9 mouse cellular contexts compared by ENCODE assay signal in the genomic region with DNA sequence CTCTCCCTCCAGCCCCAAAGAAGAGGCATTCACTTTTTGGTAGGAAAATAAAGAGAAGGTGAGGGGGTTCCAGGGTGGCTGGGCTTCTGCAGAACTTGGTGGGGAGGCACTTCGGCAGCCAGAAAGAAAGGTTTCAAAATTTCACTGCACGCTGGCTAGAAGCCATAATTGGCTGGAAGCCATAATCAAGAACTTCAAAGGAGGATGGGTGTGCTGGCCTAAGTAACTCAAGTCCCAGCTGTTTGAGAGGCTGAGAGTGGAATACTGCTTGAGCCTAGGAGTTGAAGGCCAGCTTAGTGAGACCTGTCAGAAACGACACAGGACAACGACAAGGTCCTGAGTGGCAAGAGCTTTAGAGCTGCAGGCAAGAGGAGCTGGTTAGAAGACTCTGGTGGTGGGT.
A peak's percentile ranks its signal among the peaks of the same experiment; 100 is the strongest.
DNase-seq lines count a peak whose midpoint lies in the region; ATAC-seq and TF ChIP-seq lines count a peak whose summit lies in the region.
"Had no signal": no experiment of that assay in that cellular context is flagged by ENCODE, and none has a peak within 500 bp of the region (broad histone marks: within the 10 kb centered on the region; RNA-seq: fewer than 3 reads in every experiment).

No protein-coding gene starts in this region.

- no peaks in the 10 kb centered on the region for H3K9me3 ChIP-seq in heart, embryonic 10.5 days
- no peaks in the 10 kb centered on the region for H3K9me3 ChIP-seq in heart, embryonic 12.5 days (replicated peaks)
- no peaks in the 10 kb centered on the region for H3K9me3 ChIP-seq in embryonic facial prominence, embryonic 12.5 days
- H3K9me3 ChIP-seq in limb, embryonic 14.5 days (ENCODE audit: control insufficient read depth, low read length): no peaks in the 10 kb centered on the region

- no peak overlapping the region for H3K4me3 ChIP-seq in heart, embryonic 10.5 days
- H3K4me3 ChIP-seq in heart, embryonic 12.5 days: no peak overlapping the region
- no peak overlapping the region for H3K4me3 ChIP-seq in embryonic facial prominence, embryonic 12.5 days
- H3K4me3 ChIP-seq in limb, embryonic 14.5 days (replicated peaks; ENCODE audit: low read length): no peak overlapping the region

- no peaks in the 10 kb centered on the region for H3K36me3 ChIP-seq in heart, embryonic 10.5 days
- no peaks in the 10 kb centered on the region for H3K36me3 ChIP-seq in heart, embryonic 12.5 days
- H3K36me3 ChIP-seq in embryonic facial prominence, embryonic 12.5 days: no peaks in the 10 kb centered on the region
- no peaks in the 10 kb centered on the region for H3K36me3 ChIP-seq in limb, embryonic 14.5 days (ENCODE audit: control insufficient read depth, insufficient read depth, low read length)

- peak overlapping the region; percentile 22; the same call in 1 of the 2 replicates for H3K27ac ChIP-seq in heart, embryonic 10.5 days
- H3K27ac ChIP-seq in heart, embryonic 12.5 days (ENCODE audit: poor library complexity, severe bottlenecking): no peak overlapping the region
- peak overlapping the region; percentile 64 for H3K27ac ChIP-seq in embryonic facial prominence, embryonic 12.5 days
- peak overlapping the region; percentile 48; the same call in 1 of the 2 replicates for H3K27ac ChIP-seq in limb, embryonic 14.5 days (replicated peaks; ENCODE audit: low read depth, low read length)

- H3K4me2 ChIP-seq in heart, embryonic 12.5 days: no peak overlapping the region
- no peak overlapping the region for H3K4me2 ChIP-seq in embryonic facial prominence, embryonic 12.5 days (replicated peaks)
- H3K4me2 ChIP-seq in limb, embryonic 14.5 days (replicated peaks; ENCODE audit: low read depth, low read length, severe bottlenecking): 0 out of 2 replicates have a peak overlapping the region, but pooled peaks have one; percentile 6

- 63% methylated on average over 4 of the region's 4 CpGs for WGBS in heart, embryonic 10.5 days
- WGBS in heart, embryonic 12.5 days: 47% methylated on average over 4 of the region's 4 CpGs
- 31% methylated on average over 4 of the region's 4 CpGs for WGBS in embryonic facial prominence, embryonic 12.5 days
- WGBS in limb, embryonic 14.5 days: 11% methylated on average over 4 of the region's 4 CpGs

- peaks cover 76% of the 10 kb centered on the region for H3K27me3 ChIP-seq in heart, embryonic 10.5 days (ENCODE audit: insufficient read depth, poor library complexity, severe bottlenecking)
- H3K27me3 ChIP-seq in heart, embryonic 12.5 days (replicated peaks): peaks cover 73% of the 10 kb centered on the region
- H3K27me3 ChIP-seq in embryonic facial prominence, embryonic 12.5 days: no peaks in the 10 kb centered on the region
- H3K27me3 ChIP-seq in limb, embryonic 14.5 days (ENCODE audit: control insufficient read depth, insufficient read depth, low read length): no peaks in the 10 kb centered on the region

- peaks cover 19% of the 10 kb centered on the region for H3K4me1 ChIP-seq in heart, embryonic 10.5 days
- H3K4me1 ChIP-seq in heart, embryonic 12.5 days (replicated peaks): peaks cover 24% of the 10 kb centered on the region
- H3K4me1 ChIP-seq in embryonic facial prominence, embryonic 12.5 days: peaks cover 46% of the 10 kb centered on the region
- peaks cover 33% of the 10 kb centered on the region for H3K4me1 ChIP-seq in limb, embryonic 14.5 days (ENCODE audit: control insufficient read depth, insufficient read depth, low read length)

- no peak for ATAC-seq in heart, embryonic 12.5 days (ENCODE audit: insufficient number of reproducible peaks, low FRiP score)
- ATAC-seq in embryonic facial prominence, embryonic 12.5 days (ENCODE audit: insufficient number of reproducible peaks, insufficient read depth, low FRiP score, low TSS enrichment): no peak
- no peak for ATAC-seq in limb, embryonic 14.5 days (ENCODE audit: low FRiP score, low read depth)
- no peak for ATAC-seq in erythroblast, adult 5-6 weeks (replicated peaks; ENCODE audit: low FRiP score, poor library complexity, severe bottlenecking)

- no peak for TF ChIP-seq POLR2A in limb, embryonic 14.5 days (IDR thresholded peaks at IDR 0.05; ENCODE audit: borderline replicate concordance, extremely low read depth, insufficient read depth, insufficient read length)

- no peak overlapping the region for H3K9ac ChIP-seq in heart, embryonic 12.5 days
- no peak overlapping the region for H3K9ac ChIP-seq in embryonic facial prominence, embryonic 12.5 days
- no peak overlapping the region for H3K9ac ChIP-seq in limb, embryonic 14.5 days (ENCODE audit: low read depth, low read length, severe bottlenecking)

- DNase-seq in heart, embryonic 10.5 days (ENCODE audit: low spot score): no peak
- DNase-seq in NIH3T3 (ENCODE audit: low read depth): peak; percentile 71
- peak; percentile 44 for DNase-seq in limb, embryonic 14.5 days (ENCODE audit: low spot score)
- no peak for DNase-seq in layer of hippocampus, postnatal 36 days
- no peak for DNase-seq in spleen, postnatal 4 days (ENCODE audit: low spot score in 2 of 2)
- DNase-seq: thymus, postnatal 25 days had no signal

Comparison
In these comparisons a context has a peak if more than half of its experiments do, and no peak if none do; other contexts are left out.
1. DNase-seq: peak in NIH3T3 (single experiment) and limb, embryonic 14.5 days (single experiment); none in heart, embryonic 10.5 days (single experiment), layer of hippocampus, postnatal 36 days (0 of 2) and spleen, postnatal 4 days (0 of 2).